Mouse (Mus musculus): ENCODE measurements around the gene 1700018B08Rik. TPM values are rescaled to one million over a fixed set of nuclear protein-coding genes. Genes with fewer than 3 reads are reported as not detected.

Gene 1700018B08Rik
- polyA plus RNA-seq, 1 experiment, result not detected

- no peak overlapping the region for H3K4me3 ChIP-seq
- TF ChIP-seq SRF (IDR thresholded peaks at IDR 0.05; ENCODE audit: control insufficient read depth, insufficient read length, low read depth) (no peak), TCF3 (IDR thresholded peaks at IDR 0.05; ENCODE audit: insufficient read length, low read depth) (no peak), TCF12 (IDR thresholded peaks at IDR 0.05; ENCODE audit: insufficient read depth, poor library complexity, severe bottlenecking) (no peak), USF1 (IDR thresholded peaks at IDR 0.05; ENCODE audit: low read depth) (no peak), POLR2A (IDR thresholded peaks at IDR 0.05; ENCODE audit: insufficient read length, low read depth) (no peak), POLR2AphosphoS2 (IDR thresholded peaks at IDR 0.05; ENCODE audit: insufficient read length, low read depth) (no peak)
Observed at GRCm38 (mm10) chr8:121575661-121576060, 31.5 kb upstream of the 1700018B08Rik start.

GRCm38 (mm10) chr8:121573275-121573674 lies 29.2 kb upstream of the 1700018B08Rik start:
- H3K4me3 ChIP-seq, result no peak overlapping the region
- no peaks in the 10 kb centered on the region for H3K27me3 ChIP-seq (ENCODE audit: control insufficient read depth, insufficient read depth, insufficient read length)
- H3K4me2 ChIP-seq (ENCODE audit: low read depth), result peak overlapping the region; percentile 42
- H3ac ChIP-seq (ENCODE audit: control insufficient read depth, insufficient read length), result no peak overlapping the region
- H3K79me2 ChIP-seq (ENCODE audit: control insufficient read depth, insufficient read depth), result peaks cover 34% of the 10 kb centered on the region
- H3K36me3 ChIP-seq (ENCODE audit: control insufficient read depth, insufficient read depth), result no peaks in the 10 kb centered on the region
- no peak for TF ChIP-seq POLR2A (IDR thresholded peaks at IDR 0.05; ENCODE audit: insufficient read length, low read depth)
- TF ChIP-seq E2F4 (IDR thresholded peaks at IDR 0.05; ENCODE audit: insufficient read depth), result no peak
- peak; percentile 1 for TF ChIP-seq TCF12 (IDR thresholded peaks at IDR 0.05; ENCODE audit: insufficient read depth, poor library complexity, severe bottlenecking)
- TF ChIP-seq MYOD1 (IDR thresholded peaks at IDR 0.05; ENCODE audit: control insufficient read depth in 1 of 3, insufficient read length in 2 of 3, low read depth in 2 of 3), result peak in 2 of 3 experiments; percentile 16 to 36
- TF ChIP-seq TCF3 (IDR thresholded peaks at IDR 0.05; ENCODE audit: insufficient read length, low read depth), result no peak
- TF ChIP-seq USF1 (IDR thresholded peaks at IDR 0.05; ENCODE audit: low read depth), result no peak
- peak in 1 of 3 experiments; percentile 63 for TF ChIP-seq MYOG (IDR thresholded peaks at IDR 0.05; ENCODE audit: control insufficient read depth in 1 of 3, insufficient read depth in 1 of 3, insufficient read length in 2 of 3, low read depth in 2 of 3)
- no peak for TF ChIP-seq SRF (IDR thresholded peaks at IDR 0.05; ENCODE audit: control insufficient read depth, insufficient read length, low read depth)
- peak; percentile 53 for TF ChIP-seq MAX (IDR thresholded peaks at IDR 0.05; ENCODE audit: low read depth)
- no peak for TF ChIP-seq CEBPB (IDR thresholded peaks at IDR 0.05; ENCODE audit: insufficient read depth, poor library complexity, severe bottlenecking)
- no peak for TF ChIP-seq REST (IDR thresholded peaks at IDR 0.05; ENCODE audit: insufficient read depth, insufficient read length)
- TF ChIP-seq POLR2AphosphoS2 (IDR thresholded peaks at IDR 0.05; ENCODE audit: insufficient read length, low read depth), result no peak

More at GRCm38 (mm10) chr8:121575661-121576060, 31.5 kb upstream of the 1700018B08Rik start:
- Histone ChIP-seq H3K79me2 (ENCODE audit: control insufficient read depth, insufficient read depth) (peaks cover 34% of the 10 kb centered on the region), H3K27me3 (ENCODE audit: control insufficient read depth, insufficient read depth, insufficient read length) (no peaks in the 10 kb centered on the region), H3K4me2 (ENCODE audit: low read depth) (peak overlapping the region; percentile 43), H3K36me3 (ENCODE audit: control insufficient read depth, insufficient read depth) (no peaks in the 10 kb centered on the region), H3ac (ENCODE audit: control insufficient read depth, insufficient read length) (no peak overlapping the region)

- H3K79me2 ChIP-seq (ENCODE audit: control insufficient read depth, insufficient read depth), result peaks cover 30% of the 10 kb centered on the region
- no peak overlapping the region for H3K4me2 ChIP-seq (ENCODE audit: low read depth)
- no peaks in the 10 kb centered on the region for H3K27me3 ChIP-seq (ENCODE audit: control insufficient read depth, insufficient read depth, insufficient read length)
- H3ac ChIP-seq (ENCODE audit: control insufficient read depth, insufficient read length), result no peak overlapping the region
- no peak overlapping the region for H3K4me3 ChIP-seq
- TF ChIP-seq MAX (IDR thresholded peaks at IDR 0.05; ENCODE audit: low read depth) (no peak), POLR2A (IDR thresholded peaks at IDR 0.05; ENCODE audit: insufficient read length, low read depth) (no peak), CEBPB (IDR thresholded peaks at IDR 0.05; ENCODE audit: insufficient read depth, poor library complexity, severe bottlenecking) (no peak), POLR2AphosphoS2 (IDR thresholded peaks at IDR 0.05; ENCODE audit: insufficient read length, low read depth) (no peak), TCF12 (IDR thresholded peaks at IDR 0.05; ENCODE audit: insufficient read depth, poor library complexity, severe bottlenecking) (no peak), E2F4 (IDR thresholded peaks at IDR 0.05; ENCODE audit: insufficient read depth) (no peak), SRF (IDR thresholded peaks at IDR 0.05; ENCODE audit: control insufficient read depth, insufficient read length, low read depth) (no peak), USF1 (IDR thresholded peaks at IDR 0.05; ENCODE audit: low read depth) (no peak), REST (IDR thresholded peaks at IDR 0.05; ENCODE audit: insufficient read depth, insufficient read length) (no peak), MYOD1 (IDR thresholded peaks at IDR 0.05; ENCODE audit: control insufficient read depth in 1 of 3, insufficient read length in 2 of 3, low read depth in 2 of 3) (no peak), MYOG (IDR thresholded peaks at IDR 0.05; ENCODE audit: control insufficient read depth in 1 of 3, insufficient read depth in 1 of 3, insufficient read length in 2 of 3, low read depth in 2 of 3) (no peak), TCF3 (IDR thresholded peaks at IDR 0.05; ENCODE audit: insufficient read length, low read depth) (no peak)
- H3K36me3 ChIP-seq (ENCODE audit: control insufficient read depth, insufficient read depth), result no peaks in the 10 kb centered on the region
Observed at GRCm38 (mm10) chr8:121572121-121572520, 28.0 kb upstream of the 1700018B08Rik start.

GRCm38 (mm10) chr8:121570801-121571200 lies 26.7 kb upstream of the 1700018B08Rik start:
- H3K79me2 ChIP-seq (ENCODE audit: control insufficient read depth, insufficient read depth), result peaks cover 19% of the 10 kb centered on the region
- no peak overlapping the region for H3ac ChIP-seq (ENCODE audit: control insufficient read depth, insufficient read length)
- H3K4me3 ChIP-seq, result no peak overlapping the region
- H3K27me3 ChIP-seq (ENCODE audit: control insufficient read depth, insufficient read depth, insufficient read length), result no peaks in the 10 kb centered on the region
- H3K4me2 ChIP-seq (ENCODE audit: low read depth), result no peak overlapping the region
- TF ChIP-seq REST (IDR thresholded peaks at IDR 0.05; ENCODE audit: insufficient read depth, insufficient read length) (no peak), MYOD1 (IDR thresholded peaks at IDR 0.05; ENCODE audit: control insufficient read depth in 1 of 3, insufficient read length in 2 of 3, low read depth in 2 of 3) (no peak), MYOG (IDR thresholded peaks at IDR 0.05; ENCODE audit: control insufficient read depth in 1 of 3, insufficient read depth in 1 of 3, insufficient read length in 2 of 3, low read depth in 2 of 3) (no peak), CEBPB (IDR thresholded peaks at IDR 0.05; ENCODE audit: insufficient read depth, poor library complexity, severe bottlenecking) (no peak), USF1 (IDR thresholded peaks at IDR 0.05; ENCODE audit: low read depth) (no peak), TCF3 (IDR thresholded peaks at IDR 0.05; ENCODE audit: insufficient read length, low read depth) (no peak), POLR2A (IDR thresholded peaks at IDR 0.05; ENCODE audit: insufficient read length, low read depth) (no peak), E2F4 (IDR thresholded peaks at IDR 0.05; ENCODE audit: insufficient read depth) (no peak), TCF12 (IDR thresholded peaks at IDR 0.05; ENCODE audit: insufficient read depth, poor library complexity, severe bottlenecking) (no peak), POLR2AphosphoS2 (IDR thresholded peaks at IDR 0.05; ENCODE audit: insufficient read length, low read depth) (no peak), SRF (IDR thresholded peaks at IDR 0.05; ENCODE audit: control insufficient read depth, insufficient read length, low read depth) (no peak), MAX (IDR thresholded peaks at IDR 0.05; ENCODE audit: low read depth) (no peak)
- no peaks in the 10 kb centered on the region for H3K36me3 ChIP-seq (ENCODE audit: control insufficient read depth, insufficient read depth)
